In genomic region chr4:143212341-143213174, GRCm38 (mm10) we compare ENCODE assay signal across 8 mouse cellular contexts. TPM values are rescaled to one million over a fixed set of nuclear protein-coding genes. Genes with fewer than 3 reads are reported as not detected.
DNase-seq lines count a peak whose midpoint lies in the region; ATAC-seq and TF ChIP-seq lines count a peak whose summit lies in the region.

Gene Prdm2, minus strand, starts transcription at chr4:143212995.

- DNase-seq in urinary bladder, adult 18-20 months (ENCODE audit: low spot score in 2 of 2): peak; percentile 29 to 69
- no peak for DNase-seq in urinary bladder, postnatal 10 days (ENCODE audit: low spot score)
- peak; percentile 77 for DNase-seq in embryonic facial prominence, embryonic 11.5 days (ENCODE audit: low spot score)
- DNase-seq in left cerebral cortex, postnatal 36 days (ENCODE audit: low spot score in 2 of 2): peak; percentile 69 to 77
- peak; percentile 76 for DNase-seq in mesoderm, embryonic 11.5 days (ENCODE audit: low read depth, low spot score)
- peak; percentile 74 for DNase-seq in right cerebral cortex, postnatal 25 days

- no peaks in the 10 kb centered on the region for H3K9me3 ChIP-seq in embryonic facial prominence, embryonic 11.5 days (replicated peaks; ENCODE audit: control insufficient read depth, low read length)
- H3K9me3 ChIP-seq in intestine, postnatal 0 days (ENCODE audit: control insufficient read depth): no peaks in the 10 kb centered on the region

- H3K27me3 ChIP-seq in embryonic facial prominence, embryonic 11.5 days (ENCODE audit: control insufficient read depth, insufficient read depth, low read length): no peaks in the 10 kb centered on the region
- H3K27me3 ChIP-seq in intestine, postnatal 0 days (replicated peaks; ENCODE audit: control insufficient read depth, insufficient read depth, low read length): no peaks in the 10 kb centered on the region

- H3K9ac ChIP-seq in embryonic facial prominence, embryonic 11.5 days (replicated peaks; ENCODE audit: low read length): peak within 1 kb of the TSS; percentile 95
- peak within 1 kb of the TSS; percentile 78 for H3K9ac ChIP-seq in intestine, postnatal 0 days (ENCODE audit: low read depth, low read length)

- peak within 1 kb of the TSS; percentile 72 for H3K4me2 ChIP-seq in embryonic facial prominence, embryonic 11.5 days (ENCODE audit: low read depth, low read length)
- peak within 1 kb of the TSS; percentile 94 for H3K4me2 ChIP-seq in intestine, postnatal 0 days (replicated peaks; ENCODE audit: low read depth)

- intact Hi-C loops in left cerebral cortex, postnatal 36 days (cut with DNase I): loop anchor here (2.0 kb wide), 1 partner anchor 50 kb away; no protein-coding TSS in a partner anchor

- peak within 1 kb of the TSS; percentile 72 for H3K27ac ChIP-seq in embryonic facial prominence, embryonic 11.5 days (replicated peaks; ENCODE audit: low read depth, low read length)
- peak within 1 kb of the TSS; percentile 69 for H3K27ac ChIP-seq in intestine, postnatal 0 days (ENCODE audit: low read depth, low read length)

- TF ChIP-seq CTCF in intestine, postnatal 0 days (IDR thresholded peaks at IDR 0.05; ENCODE audit: low read depth): 0 out of 2 replicates have a peak, but pooled peaks have one; percentile 24

- 2% methylated on average over 69 of the region's 96 CpGs for WGBS in embryonic facial prominence, embryonic 11.5 days
- WGBS in intestine, postnatal 0 days: 1% methylated on average over 88 of the region's 96 CpGs

- H3K4me3 ChIP-seq in embryonic facial prominence, embryonic 11.5 days (ENCODE audit: low read depth, low read length): peak within 1 kb of the TSS; percentile 83
- peak within 1 kb of the TSS; percentile 69 for H3K4me3 ChIP-seq in intestine, postnatal 0 days (ENCODE audit: low read depth, low read length)

- H3K4me1 ChIP-seq in embryonic facial prominence, embryonic 11.5 days (ENCODE audit: control insufficient read depth, insufficient read depth, low read length): no peaks in the 10 kb centered on the region
- H3K4me1 ChIP-seq in intestine, postnatal 0 days (replicated peaks; ENCODE audit: control insufficient read depth, insufficient read depth, low read length): no peaks in the 10 kb centered on the region; the same call in 1 of the 2 replicates

- H3K36me3 ChIP-seq in embryonic facial prominence, embryonic 11.5 days (replicated peaks; ENCODE audit: control insufficient read depth, insufficient read depth, low read depth, low read length): no peaks in the 10 kb centered on the region
- H3K36me3 ChIP-seq in intestine, postnatal 0 days (ENCODE audit: control insufficient read depth, insufficient read depth): no peaks in the 10 kb centered on the region

- peak; percentile 75 for ATAC-seq in embryonic facial prominence, embryonic 11.5 days (replicated peaks; ENCODE audit: insufficient number of reproducible peaks, low FRiP score, low TSS enrichment, low read depth)
- ATAC-seq in granulocyte monocyte progenitor cell, adult 5-6 weeks (replicated peaks; ENCODE audit: poor library complexity, severe bottlenecking): peak; percentile 26
- ATAC-seq in intestine, postnatal 0 days: peak; percentile 81

RNA-seq across cellular contexts. Expression of gene Prdm2, which starts in this region (rescaled TPM):
- polyA plus RNA-seq in embryonic facial prominence, embryonic 11.5 days (2014; fragmentation: Nextera tagmentation; extraction: Ambion mirVana): 11.5 and 13.2 TPM in 2 replicates
- total RNA-seq in granulocyte monocyte progenitor cell, adult 5-6 weeks (2014; fragmentation: Nextera tagmentation): 20.5 and 27.8 TPM in 2 replicates
- 11.0 and 12.4 TPM in 2 replicates for total RNA-seq in granulocyte monocyte progenitor cell, adult 5-6 weeks (2017)
- polyA plus RNA-seq in intestine, postnatal 0 days (2015; fragmentation: Nextera tagmentation; extraction: Ambion mirVana): 4.0 and 4.6 TPM in 2 replicates
- total RNA-seq in left cerebral cortex, postnatal 36 days (2021): 10 to 100 TPM; 35.3 to 46.0 TPM

Comparison
In these comparisons a context has a peak if more than half of its experiments do, and no peak if none do; other contexts are left out.
1. ATAC-seq: peak in every context shown above with its lines; median percentile 81 in intestine, postnatal 0 days; 75 in embryonic facial prominence, embryonic 11.5 days; 26 in granulocyte monocyte progenitor cell, adult 5-6 weeks.